Mouse (Mus musculus): ENCODE data around the gene Fam208b. TPM values are rescaled to one million over a fixed set of nuclear protein-coding genes. Genes with fewer than 3 reads are reported as not detected.

The Fam208b gene
- 4.1 and 5.1 TPM in 2 replicates for polyA plus RNA-seq (2015; fragmentation: Nextera tagmentation; extraction: Ambion mirVana)

DNA sequence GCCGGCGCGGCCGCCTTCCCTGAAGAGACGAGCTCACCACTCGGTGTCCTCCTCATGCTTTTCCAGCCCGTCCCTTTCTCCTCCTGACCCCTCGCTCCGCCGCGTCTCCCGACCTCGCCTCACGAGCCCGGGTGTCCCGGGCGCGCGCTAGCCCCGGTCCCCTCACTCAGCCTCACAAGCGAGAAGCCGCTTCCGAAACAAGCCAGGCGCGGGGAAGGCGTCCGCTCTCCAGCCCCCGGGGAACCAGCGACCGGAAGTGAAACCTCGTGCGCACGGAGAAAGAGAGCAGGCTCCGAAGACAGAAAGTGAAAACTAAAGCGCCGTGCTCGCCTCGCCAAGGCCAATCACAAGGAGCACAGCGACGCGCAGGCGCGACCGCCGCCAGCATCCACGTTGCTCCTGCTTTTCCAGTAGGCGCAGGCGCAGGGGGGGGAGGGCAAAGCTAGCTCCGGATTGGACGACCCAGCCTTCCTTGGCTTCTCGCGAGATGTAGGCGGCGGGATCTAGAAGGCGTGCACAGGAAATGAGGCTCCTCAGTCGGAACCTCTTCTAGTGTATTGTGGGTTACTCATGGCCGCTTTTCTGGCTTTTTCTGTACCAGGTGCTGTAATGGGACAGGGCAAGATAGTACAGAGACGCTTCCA, at the start of gene Fam208b:
Gene Fam208b (minus strand): TSS at position 314 of the 644 bp plus-strand sequence.
- peak; percentile 100 for ATAC-seq (ENCODE audit: low FRiP score, low TSS enrichment)
- H3K4me3 ChIP-seq (ENCODE audit: low read depth, low read length) = peak within 1 kb of the TSS; percentile 97
- H3K27me3 ChIP-seq (ENCODE audit: control insufficient read depth, insufficient read depth, low read length) = no peaks in the 10 kb centered on the region
- WGBS = under 1% methylated on average over 56 of the region's 58 CpGs
- H3K9me3 ChIP-seq (ENCODE audit: control insufficient read depth, low read length) = no peaks in the 10 kb centered on the region
- peak; percentile 99 for TF ChIP-seq EP300 (optimal IDR thresholded peaks at IDR 0.05)
- peak; percentile 9; the same call in 1 of the 2 replicates for TF ChIP-seq CTCF (IDR thresholded peaks at IDR 0.05; ENCODE audit: low read depth)
- peak; percentile 99 for DNase-seq (ENCODE audit: low spot score)
- no peaks in the 10 kb centered on the region for H3K4me1 ChIP-seq (replicated peaks; ENCODE audit: control insufficient read depth, insufficient read depth)
- peak within 1 kb of the TSS; percentile 88 for H3K4me2 ChIP-seq (replicated peaks; ENCODE audit: low read depth)
- H3K27ac ChIP-seq (replicated peaks) = peak within 1 kb of the TSS; percentile 96
- no peaks in the 10 kb centered on the region for H3K36me3 ChIP-seq (ENCODE audit: control insufficient read depth, insufficient read depth, low read length)
- peak within 1 kb of the TSS; percentile 87 for H3K9ac ChIP-seq (ENCODE audit: low read length)

DNA sequence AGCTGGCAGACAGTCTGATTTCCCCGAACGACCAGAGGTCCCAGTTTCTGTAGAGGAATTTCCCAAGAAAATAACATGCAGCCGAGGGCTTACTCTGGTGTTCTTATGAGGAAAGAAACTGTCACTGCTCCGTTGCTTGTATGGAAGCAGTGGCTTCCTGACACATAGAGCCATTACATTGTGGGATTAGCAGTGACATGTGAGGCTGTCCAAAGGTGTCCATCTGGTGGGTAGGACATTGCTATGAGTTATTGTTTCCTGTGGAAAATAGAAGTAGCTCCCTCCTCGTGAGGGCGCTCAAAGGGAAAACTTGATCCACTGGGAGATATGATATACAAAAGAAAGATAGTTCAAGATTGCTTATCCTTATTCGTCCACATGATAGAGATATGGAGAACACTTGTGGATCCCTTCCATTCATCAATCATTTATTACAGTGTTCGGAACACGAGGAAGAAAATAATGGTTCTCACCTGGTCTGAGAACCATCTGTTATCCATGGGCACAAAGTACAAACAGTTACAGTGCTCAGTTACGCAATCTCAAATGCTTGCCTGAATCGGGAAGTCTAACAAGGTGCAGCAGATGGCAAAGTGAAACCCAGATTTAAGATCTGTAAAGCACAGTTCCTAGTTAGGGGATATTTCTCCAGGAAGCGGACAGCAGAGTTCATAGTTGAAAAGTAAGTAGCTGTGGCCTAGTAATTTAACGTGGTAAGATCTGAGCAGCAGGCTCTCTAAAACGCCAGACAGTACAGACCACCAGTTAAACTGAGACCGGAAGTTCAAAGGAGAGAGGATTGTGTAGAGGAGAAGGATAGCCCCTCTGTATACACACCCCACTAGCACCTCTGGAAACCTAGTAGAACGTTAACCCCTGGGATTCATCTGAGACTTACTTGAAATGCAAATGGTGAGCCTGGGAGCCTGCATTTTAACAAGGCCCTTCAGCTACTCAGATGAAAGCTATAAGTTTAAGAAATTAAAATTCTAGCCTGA, 48.6 kb upstream of the Fam208b start:
- no peak overlapping the region for H3K4me3 ChIP-seq (ENCODE audit: low read depth, low read length)
- H3K9ac ChIP-seq (ENCODE audit: low read length) = no peak overlapping the region
- DNase-seq (ENCODE audit: low spot score) = no peak
- no peaks in the 10 kb centered on the region for H3K36me3 ChIP-seq (ENCODE audit: control insufficient read depth, insufficient read depth, low read length)
- no peak for TF ChIP-seq EP300 (optimal IDR thresholded peaks at IDR 0.05)
- H3K9me3 ChIP-seq (ENCODE audit: control insufficient read depth, low read length) = no peaks in the 10 kb centered on the region
- 43% methylated on average over 16 of the region's 16 CpGs for WGBS
- H3K27me3 ChIP-seq (ENCODE audit: control insufficient read depth, insufficient read depth, low read length) = no peaks in the 10 kb centered on the region
- H3K4me1 ChIP-seq (replicated peaks; ENCODE audit: control insufficient read depth, insufficient read depth) = no peaks in the 10 kb centered on the region
- ATAC-seq (ENCODE audit: low FRiP score, low TSS enrichment) = peak; percentile 81
- no peak overlapping the region for H3K27ac ChIP-seq (replicated peaks)
- no peak overlapping the region for H3K4me2 ChIP-seq (replicated peaks; ENCODE audit: low read depth)

DNA sequence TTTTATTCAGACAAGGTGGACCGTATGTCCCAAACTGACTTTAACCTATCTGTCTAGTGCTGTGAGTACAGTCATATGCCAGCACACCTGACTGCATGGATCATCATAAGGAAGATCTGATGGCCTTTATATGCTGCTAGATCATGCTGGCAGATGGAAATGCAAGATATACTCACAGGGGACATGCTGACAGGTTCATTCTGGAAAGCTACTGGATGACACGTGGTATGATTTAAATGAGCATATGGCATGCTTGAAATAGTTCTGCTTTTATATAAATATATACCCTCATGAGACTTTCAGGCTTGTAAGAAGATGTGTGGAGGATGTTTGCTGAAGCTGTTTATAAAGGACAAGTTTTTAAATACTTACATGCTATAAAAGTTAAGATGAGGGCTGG, 43.5 kb upstream of the Fam208b start:
- 76% methylated on average over 2 of the region's 2 CpGs for WGBS
- Histone ChIP-seq H3K9ac (ENCODE audit: low read length) (no peak overlapping the region), H3K4me1 (replicated peaks; ENCODE audit: control insufficient read depth, insufficient read depth) (no peaks in the 10 kb centered on the region), H3K27me3 (ENCODE audit: control insufficient read depth, insufficient read depth, low read length) (no peaks in the 10 kb centered on the region), H3K27ac (replicated peaks) (no peak overlapping the region), H3K4me3 (ENCODE audit: low read depth, low read length) (no peak overlapping the region), H3K9me3 (ENCODE audit: control insufficient read depth, low read length) (no peaks in the 10 kb centered on the region), H3K36me3 (ENCODE audit: control insufficient read depth, insufficient read depth, low read length) (peaks cover 7% of the 10 kb centered on the region; the same call in 1 of the 2 replicates), H3K4me2 (replicated peaks; ENCODE audit: low read depth) (no peak overlapping the region)
- TF ChIP-seq EP300 (optimal IDR thresholded peaks at IDR 0.05) (no peak), CTCF (IDR thresholded peaks at IDR 0.05; ENCODE audit: low read depth) (no peak)
- DNase-seq (ENCODE audit: low spot score) (no peak), ATAC-seq (ENCODE audit: low FRiP score, low TSS enrichment) (no peak)

- H3K4me1 ChIP-seq (replicated peaks; ENCODE audit: control insufficient read depth, insufficient read depth) = no peaks in the 10 kb centered on the region
- H3K4me3 ChIP-seq (ENCODE audit: low read depth, low read length) = no peak overlapping the region
- H3K36me3 ChIP-seq (ENCODE audit: control insufficient read depth, insufficient read depth, low read length) = peaks cover 7% of the 10 kb centered on the region; the same call in 1 of the 2 replicates
- no peak overlapping the region for H3K27ac ChIP-seq (replicated peaks)
- H3K9ac ChIP-seq (ENCODE audit: low read length) = no peak overlapping the region
- no peak for TF ChIP-seq CTCF (IDR thresholded peaks at IDR 0.05; ENCODE audit: low read depth)
- TF ChIP-seq EP300 (optimal IDR thresholded peaks at IDR 0.05) = no peak
- no peak overlapping the region for H3K4me2 ChIP-seq (replicated peaks; ENCODE audit: low read depth)
- no peaks in the 10 kb centered on the region for H3K27me3 ChIP-seq (ENCODE audit: control insufficient read depth, insufficient read depth, low read length)
- DNase-seq (ENCODE audit: low spot score) = no peak
- ATAC-seq (ENCODE audit: low FRiP score, low TSS enrichment) = no peak
- WGBS = 92% methylated on average over 4 of the region's 4 CpGs
- no peaks in the 10 kb centered on the region for H3K9me3 ChIP-seq (ENCODE audit: control insufficient read depth, low read length)
Measured at GRCm38 (mm10) chr13:3650569-3650968, 39.7 kb upstream of the Fam208b start.

DNA sequence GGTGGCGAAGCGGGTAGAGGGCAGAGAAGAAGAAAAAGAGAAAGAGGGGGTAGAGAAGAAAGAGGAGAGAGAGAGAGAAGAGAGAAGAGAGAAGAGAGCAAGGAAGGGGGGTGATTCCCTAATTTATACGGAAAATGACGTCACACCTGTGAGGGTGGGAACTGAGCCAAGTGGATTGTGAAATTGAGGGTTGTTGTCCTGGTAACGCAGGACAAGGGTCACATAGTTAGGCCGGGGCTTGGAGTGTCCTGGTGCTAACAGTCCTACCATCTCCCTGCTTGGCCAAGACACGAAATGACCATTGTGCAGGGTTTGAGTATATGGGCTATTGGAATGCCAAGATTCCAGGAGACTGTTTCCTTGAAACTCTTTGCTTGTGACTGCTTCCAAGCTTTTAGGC, 35.7 kb upstream of the Fam208b start:
- H3K4me3 ChIP-seq (ENCODE audit: low read depth, low read length) = no peak overlapping the region
- H3K9me3 ChIP-seq (ENCODE audit: control insufficient read depth, low read length) = no peaks in the 10 kb centered on the region
- H3K27me3 ChIP-seq (ENCODE audit: control insufficient read depth, insufficient read depth, low read length) = no peaks in the 10 kb centered on the region
- 77% methylated on average over 7 of the region's 7 CpGs for WGBS
- TF ChIP-seq CTCF (IDR thresholded peaks at IDR 0.05; ENCODE audit: low read depth) = no peak
- TF ChIP-seq EP300 (optimal IDR thresholded peaks at IDR 0.05) = no peak
- no peak overlapping the region for H3K9ac ChIP-seq (ENCODE audit: low read length)
- no peak overlapping the region; the same call in 1 of the 2 replicates for H3K27ac ChIP-seq (replicated peaks)
- no peaks in the 10 kb centered on the region for H3K4me1 ChIP-seq (replicated peaks; ENCODE audit: control insufficient read depth, insufficient read depth)
- DNase-seq (ENCODE audit: low spot score) (peak; percentile 42), ATAC-seq (ENCODE audit: low FRiP score, low TSS enrichment) (no peak)
- H3K36me3 ChIP-seq (ENCODE audit: control insufficient read depth, insufficient read depth, low read length) = peaks cover 7% of the 10 kb centered on the region; the same call in 1 of the 2 replicates
- H3K4me2 ChIP-seq (replicated peaks; ENCODE audit: low read depth) = no peak overlapping the region

Data from stomach, postnatal 0 days (tissue).